Comparison of ENCODE assay signal across 20 mouse cellular contexts in the genomic region with DNA sequence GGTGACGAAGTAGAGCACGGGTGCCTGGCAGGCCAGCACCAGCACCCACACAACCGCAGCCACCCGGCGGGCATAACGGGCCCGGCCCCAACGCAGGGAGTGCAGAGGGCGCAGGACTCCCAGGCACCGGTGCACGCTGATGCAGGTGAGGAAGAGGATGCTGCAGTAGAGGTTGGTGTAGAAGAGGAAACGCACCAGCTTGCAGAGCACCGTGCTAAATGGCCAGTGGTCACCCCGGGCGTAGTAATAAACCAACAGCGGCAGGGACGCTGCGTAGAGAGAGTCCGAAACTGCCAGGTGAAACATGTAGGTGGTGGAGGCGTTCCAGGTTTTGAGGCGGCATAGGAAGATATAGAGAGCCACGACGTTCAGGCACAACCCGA. TPM values are rescaled to one million over a fixed set of nuclear protein-coding genes. Genes with fewer than 3 reads are reported as not detected.
"Had no signal": no experiment of that assay in that cellular context is flagged by ENCODE, and none has a peak within 500 bp of the region (broad histone marks: within the 10 kb centered on the region; RNA-seq: fewer than 3 reads in every experiment).

No protein-coding gene starts in this region.

- H3K36me3 ChIP-seq: kidney, embryonic 15.5 days; liver, embryonic 13.5 days; midbrain, embryonic 12.5 days; midbrain, embryonic 15.5 days; neural tube, embryonic 13.5 days; stomach, embryonic 15.5 days had no signal

- H3K9me3 ChIP-seq: kidney, embryonic 15.5 days; liver, embryonic 13.5 days; midbrain, embryonic 12.5 days; midbrain, embryonic 15.5 days; neural tube, embryonic 13.5 days; stomach, embryonic 15.5 days had no signal

- H3K9ac ChIP-seq: kidney, embryonic 15.5 days; liver, embryonic 13.5 days; midbrain, embryonic 12.5 days; midbrain, embryonic 15.5 days; neural tube, embryonic 13.5 days; stomach, embryonic 15.5 days had no signal

- H3K4me3 ChIP-seq: kidney, embryonic 15.5 days; left cerebral cortex, adult 2 months; liver, embryonic 13.5 days; midbrain, embryonic 12.5 days; midbrain, embryonic 15.5 days; myocyte; neural tube, embryonic 13.5 days; stomach, embryonic 15.5 days had no signal

- H3K4me1 ChIP-seq: midbrain, embryonic 12.5 days; midbrain, embryonic 15.5 days; neural tube, embryonic 13.5 days had no signal

- ATAC-seq: midbrain, embryonic 15.5 days had no signal

- H3K4me2 ChIP-seq: kidney, embryonic 15.5 days; liver, embryonic 13.5 days; midbrain, embryonic 12.5 days; midbrain, embryonic 15.5 days; neural tube, embryonic 13.5 days; stomach, embryonic 15.5 days had no signal

- H3K27me3 ChIP-seq: kidney, embryonic 15.5 days; liver, embryonic 13.5 days; midbrain, embryonic 12.5 days; midbrain, embryonic 15.5 days; neural tube, embryonic 13.5 days; stomach, embryonic 15.5 days had no signal

- DNase-seq: kidney, adult 8-10 months; kidney, postnatal 10 days; kidney, postnatal 36 days; layer of hippocampus, postnatal 36 days; liver, embryonic 13.5 days; lung, adult 2 months; lung, postnatal 14 days; lung, postnatal 4 days; retina, postnatal 1 day; right cerebral cortex, postnatal 25 days; spleen, adult 18-20 months; thymus, postnatal 25 days had no signal

- H3K27ac ChIP-seq: kidney, embryonic 15.5 days; left cerebral cortex, adult 2 months; liver, embryonic 13.5 days; midbrain, embryonic 12.5 days; midbrain, embryonic 15.5 days; neural tube, embryonic 13.5 days; stomach, embryonic 15.5 days had no signal

RNA-seq across cellular contexts. Expression of a gene that starts 24.1 kb away (rescaled TPM):
- total RNA-seq: megakaryocyte-erythroid progenitor cell, adult 5-6 weeks had no signal
